Comparison of ENCODE assay signal across 21 mouse cellular contexts in the genomic region with DNA sequence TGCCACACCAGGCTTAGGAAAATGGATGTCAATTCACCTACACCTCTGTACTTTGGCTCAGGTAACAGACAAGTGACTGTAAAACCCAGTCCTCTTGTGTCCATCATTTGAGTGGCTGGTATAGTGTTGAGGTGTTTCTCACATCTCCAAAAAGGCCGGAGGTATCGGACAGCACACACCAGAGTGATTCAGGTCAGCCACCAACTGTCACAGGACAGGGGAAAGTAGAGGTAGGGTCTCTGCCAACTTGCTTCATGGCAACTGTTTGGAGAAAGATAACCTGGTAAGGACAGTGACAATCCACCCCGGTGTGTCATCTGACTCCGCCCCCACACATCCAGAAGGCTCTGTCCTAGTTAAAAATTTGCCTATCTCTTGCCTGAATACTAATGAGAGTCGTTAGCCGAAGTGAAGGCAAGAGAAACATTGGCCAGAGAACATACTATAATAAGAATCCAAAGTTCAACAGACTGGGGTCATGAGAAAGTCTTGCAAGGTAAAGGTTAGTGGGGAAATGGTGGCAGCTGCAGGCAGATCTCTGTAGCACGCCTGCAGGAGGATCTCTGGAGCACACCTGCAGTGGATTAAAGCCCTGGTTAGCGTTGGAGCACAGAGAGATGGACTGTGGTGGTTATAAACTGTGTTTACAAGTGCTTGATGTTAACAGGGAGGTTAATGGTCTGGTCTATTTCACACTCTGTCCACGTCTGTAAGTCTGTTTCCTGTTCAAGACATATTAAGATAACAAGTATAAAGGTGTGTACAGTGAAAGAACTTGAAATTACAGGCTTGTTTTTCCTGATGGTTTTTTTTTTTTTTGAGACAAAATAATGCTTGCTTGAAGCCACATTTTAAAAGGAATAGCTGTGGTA. TPM values are rescaled to one million over a fixed set of nuclear protein-coding genes. Genes with fewer than 3 reads are reported as not detected.
DNase-seq lines count a peak whose midpoint lies in the region; ATAC-seq and TF ChIP-seq lines count a peak whose summit lies in the region.
"Had no signal": no experiment of that assay in that cellular context is flagged by ENCODE, and none has a peak within 500 bp of the region (broad histone marks: within the 10 kb centered on the region; RNA-seq: fewer than 3 reads in every experiment).

No protein-coding gene starts in this region.

- H3K79me2 ChIP-seq in liver, adult 2 months (ENCODE audit: control insufficient read depth, insufficient read depth, low read length), result peaks cover 5% of the 10 kb centered on the region; the same call in 1 of the 2 replicates

- no peak overlapping the region for H3K4me2 ChIP-seq in liver, embryonic 12.5 days
- H3K4me2 ChIP-seq in forebrain, postnatal 0 days (ENCODE audit: low read depth), result no peak overlapping the region
- H3K4me2 ChIP-seq: heart, embryonic 12.5 days; midbrain, embryonic 12.5 days; neural tube, embryonic 13.5 days had no signal

- TF ChIP-seq POLR2A in liver, adult 2 months (IDR thresholded peaks at IDR 0.05; ENCODE audit: extremely low read depth, insufficient read depth, low read length), result no peak

- peaks cover 9% of the 10 kb centered on the region for H3K4me1 ChIP-seq in liver, adult 2 months (ENCODE audit: control insufficient read depth, insufficient read depth, low read length)
- peaks cover 16% of the 10 kb centered on the region for H3K4me1 ChIP-seq in liver, embryonic 12.5 days
- no peaks in the 10 kb centered on the region for H3K4me1 ChIP-seq in brown adipose tissue, adult 24 weeks (ENCODE audit: control insufficient read depth, insufficient read depth, insufficient read length, low read length)
- H3K4me1 ChIP-seq in forebrain, postnatal 0 days (ENCODE audit: insufficient read depth), result no peaks in the 10 kb centered on the region
- H3K4me1 ChIP-seq: neural tube, embryonic 13.5 days had no signal

- H3K27ac ChIP-seq in liver, adult 2 months (replicated peaks; ENCODE audit: insufficient read depth, low read depth, low read length), result peak overlapping the region; percentile 91
- no peak overlapping the region for H3K27ac ChIP-seq in liver, embryonic 12.5 days
- H3K27ac ChIP-seq in brown adipose tissue, adult 24 weeks (replicated peaks; ENCODE audit: low read depth, low read length), result peak overlapping the region; percentile 7; the same call in 1 of the 2 replicates
- H3K27ac ChIP-seq in forebrain, postnatal 0 days (ENCODE audit: low read depth, low read length), result no peak overlapping the region
- H3K27ac ChIP-seq: forebrain, embryonic 10.5 days; hindbrain, postnatal 0 days; layer of hippocampus, adult 2 months; midbrain, embryonic 12.5 days; neural tube, embryonic 13.5 days had no signal

- H3K4me3 ChIP-seq in liver, adult 2 months (ENCODE audit: insufficient read depth, low read depth, low read length), result peak overlapping the region; percentile 64
- H3K4me3 ChIP-seq in liver, embryonic 12.5 days, result no peak overlapping the region
- no peak overlapping the region for H3K4me3 ChIP-seq in brown adipose tissue, adult 24 weeks (ENCODE audit: insufficient read depth, low read depth, low read length)
- no peak overlapping the region for H3K4me3 ChIP-seq in forebrain, postnatal 0 days (ENCODE audit: low read depth, low read length)
- H3K4me3 ChIP-seq: forebrain, embryonic 10.5 days; heart, embryonic 12.5 days; layer of hippocampus, adult 2 months; midbrain, embryonic 12.5 days; neural tube, embryonic 13.5 days had no signal

- 18% methylated on average over 9 of the region's 9 CpGs for WGBS in liver, adult 2 months
- 62% methylated on average over 9 of the region's 9 CpGs for WGBS in liver, embryonic 12.5 days (ENCODE audit: insufficient replicate concordance)
- 72% methylated on average over 9 of the region's 9 CpGs for WGBS in forebrain, postnatal 0 days

- no peak for ATAC-seq in liver, embryonic 12.5 days
- no peak for ATAC-seq in forebrain, postnatal 0 days
- ATAC-seq: hindbrain, postnatal 0 days had no signal

- no peaks in the 10 kb centered on the region for H3K27me3 ChIP-seq in liver, adult 2 months (ENCODE audit: control insufficient read depth, insufficient read depth, low read length)
- H3K27me3 ChIP-seq in liver, embryonic 12.5 days (replicated peaks), result no peaks in the 10 kb centered on the region
- no peaks in the 10 kb centered on the region for H3K27me3 ChIP-seq in forebrain, postnatal 0 days (ENCODE audit: insufficient read depth, low read length)
- H3K27me3 ChIP-seq: heart, embryonic 12.5 days; midbrain, embryonic 12.5 days; neural tube, embryonic 13.5 days had no signal

- H3K9me3 ChIP-seq in liver, embryonic 12.5 days (replicated peaks), result no peaks in the 10 kb centered on the region
- H3K9me3 ChIP-seq in forebrain, postnatal 0 days (ENCODE audit: low read length), result no peaks in the 10 kb centered on the region
- H3K9me3 ChIP-seq: forebrain, embryonic 10.5 days; midbrain, embryonic 12.5 days; neural tube, embryonic 13.5 days had no signal

- peak; percentile 97 for DNase-seq in liver, adult 2 months (ENCODE audit: extremely low read depth, low read depth, low spot score)
- peak; percentile 84 for DNase-seq in kidney, adult 9 months
- DNase-seq in kidney, postnatal 4 days, result peak; percentile 32 to 47
- DNase-seq in forebrain, postnatal 0 days, result no peak
- DNase-seq in layer of hippocampus, postnatal 25 days (ENCODE audit: extremely low spot score in 1 of 2, low spot score in 1 of 2), result no peak
- no peak for DNase-seq in cerebellum, adult 9-11 months
- DNase-seq: adrenal gland, postnatal 10 days; cerebellum, adult 2 months; gastrocnemius, postnatal 36 days; left cerebral cortex, postnatal 4 days; lung, adult 2 months; lung, postnatal 36 days; right cerebral cortex, postnatal 4 days had no signal

- H3K36me3 ChIP-seq in liver, adult 2 months (ENCODE audit: control insufficient read depth, insufficient read depth, low read length), result no peaks in the 10 kb centered on the region; the same call in 1 of the 2 replicates
- H3K36me3 ChIP-seq in liver, embryonic 12.5 days, result no peaks in the 10 kb centered on the region
- no peaks in the 10 kb centered on the region for H3K36me3 ChIP-seq in forebrain, postnatal 0 days (ENCODE audit: insufficient read depth)
- H3K36me3 ChIP-seq: forebrain, embryonic 10.5 days; heart, embryonic 12.5 days; midbrain, embryonic 12.5 days; neural tube, embryonic 13.5 days had no signal

- peak overlapping the region; percentile 75 for H3K9ac ChIP-seq in liver, adult 2 months (ENCODE audit: low read depth, low read length)
- no peak overlapping the region for H3K9ac ChIP-seq in liver, embryonic 12.5 days
- H3K9ac ChIP-seq in forebrain, postnatal 0 days, result no peak overlapping the region
- H3K9ac ChIP-seq: heart, embryonic 12.5 days; midbrain, embryonic 12.5 days; neural tube, embryonic 13.5 days had no signal

- TF ChIP-seq CTCF in liver, adult 2 months (IDR thresholded peaks at IDR 0.05; ENCODE audit: low read depth, low read length), result peak; percentile 14; the same call in 1 of the 2 replicates
- no peak for TF ChIP-seq CTCF in forebrain, postnatal 0 days (IDR thresholded peaks at IDR 0.05; ENCODE audit: low read depth)

RNA-seq across cellular contexts. Expression of gene Osbpl11, which starts 13.9 kb away (rescaled TPM):
- 9.8 and 9.9 TPM in 2 replicates for total RNA-seq in liver, adult 2 months (2014; rRNA removed)
- 6.3 TPM in 2 replicates for polyA plus RNA-seq in liver, adult 2 months (2012; rRNA removed)
- polyA plus RNA-seq in liver, embryonic 12.5 days (2016; fragmentation: Nextera tagmentation; extraction: Ambion mirVana), result 11.0 and 11.2 TPM in 2 replicates
- polyA plus RNA-seq in brown adipose tissue, adult 24 weeks (2012; ENCODE audit: insufficient read depth, insufficient read length, missing spikeins), result 23.3 and 24.1 TPM in 2 replicates
- 23.5 and 24.8 TPM in 2 replicates for total RNA-seq in forebrain, postnatal 0 days (2014; rRNA removed)
- polyA plus RNA-seq in forebrain, postnatal 0 days (2015; fragmentation: Nextera tagmentation; extraction: Ambion mirVana), result 9.0 and 13.3 TPM in 2 replicates
- 10 to 100 TPM; 19.3 to 19.6 TPM for total RNA-seq in layer of hippocampus, postnatal 25 days (2021)

Comparison
In these comparisons a context has a peak if more than half of its experiments do, and no peak if none do; other contexts are left out.
1. H3K27ac ChIP-seq: peak in liver, adult 2 months (single experiment) and brown adipose tissue, adult 24 weeks (single experiment); none in liver, embryonic 12.5 days (single experiment) and forebrain, postnatal 0 days (single experiment).
2. DNase-seq: peak in liver, adult 2 months (single experiment), kidney, adult 9 months (single experiment) and kidney, postnatal 4 days (2 of 2); none in forebrain, postnatal 0 days (single experiment), layer of hippocampus, postnatal 25 days (0 of 2) and cerebellum, adult 9-11 months (single experiment).